Mouse (Mus musculus) intestine, embryonic 14.5 days (tissue): ENCODE results near the gene Hsf5. TPM values are rescaled to one million over a fixed set of nuclear protein-coding genes. Genes with fewer than 3 reads are reported as not detected.

Experiments used
- ATAC-seq: fragments of 200-750 bp; cut with Nextera tagmentation; replicated peaks from 2 replicates; pipeline ENCODE4 v1.8.0; 2017; ENCODE audit warnings: low read depth, moderate number of reproducible peaks, moderate TSS enrichment, moderate library complexity; ENCODE audit not compliant: low FRiP score, low TSS enrichment
- DNase-seq: peaks from one replicate; pipeline ENCODE4 v3.0.0-alpha.2; 2018; ENCODE audit warnings: low spot score
- H3K27ac ChIP-seq: fragments of 300-500 bp; sonication (generic); 2 replicates; pipeline ENCODE4 v1.5.1; 2014; ENCODE audit warnings: low read depth, mild to moderate bottlenecking, control low read depth
- H3K27me3 ChIP-seq: fragments of 300-500 bp; sonication (generic); replicated peaks from 2 replicates; pipeline ENCODE4 v1.6.1; 2014; ENCODE audit warnings: low read length, control low read depth; ENCODE audit not compliant: control insufficient read depth, insufficient read depth
- H3K36me3 ChIP-seq: fragments of 300-500 bp; sonication (generic); 2 replicates; pipeline ENCODE4 v1.6.1; 2014; ENCODE audit warnings: low read length, control low read depth; ENCODE audit not compliant: control insufficient read depth, insufficient read depth
- H3K4me1 ChIP-seq: fragments of 300-500 bp; sonication (generic); replicated peaks from 2 replicates; pipeline ENCODE4 v1.6.1; 2014; ENCODE audit warnings: low read length, control low read depth, mixed read lengths; ENCODE audit not compliant: control insufficient read depth, insufficient read depth
- H3K4me2 ChIP-seq: fragments of 300-500 bp; sonication (generic); 2 replicates; pipeline ENCODE4 v1.6.1; 2014; ENCODE audit warnings: low read length
- H3K4me3 ChIP-seq: fragments of 300-500 bp; sonication (generic); 2 replicates; pipeline ENCODE4 v1.5.1; 2014; ENCODE audit warnings: low read depth, low read length, control low read depth, mixed read lengths
- H3K9ac ChIP-seq: fragments of 300-500 bp; sonication (generic); 2 replicates; pipeline ENCODE4 v1.6.1; 2014; ENCODE audit warnings: mild to moderate bottlenecking, low read length
- H3K9me3 ChIP-seq: fragments of 300-500 bp; sonication (generic); 2 replicates; pipeline ENCODE4 v1.6.1; 2016; ENCODE audit warnings: low read length, control low read depth; ENCODE audit not compliant: control insufficient read depth
- WGBS: fragments of 180-500 bp; shearing (Covaris S2); extraction: QIAGEN DNeasy Blood & Tissue Kit; methylation state at CpG from one replicate; pipeline ENCODE4 v1.1.7; 2014; 5-methylcytosine and 5-hydroxymethylcytosine counted together
- polyA plus RNA-seq: library from polyadenylated mRNA; unstranded; fragments of >200 nt; fragmentation: Nextera tagmentation; extraction: Ambion mirVana; gene quantifications from 2 replicates; pipeline ENCODE4 v1.2.1, GENCODE M21; 2014

Gene Hsf5
- polyA plus RNA-seq, 1 experiment from 2014 or later = 0.38 TPM

DNA sequence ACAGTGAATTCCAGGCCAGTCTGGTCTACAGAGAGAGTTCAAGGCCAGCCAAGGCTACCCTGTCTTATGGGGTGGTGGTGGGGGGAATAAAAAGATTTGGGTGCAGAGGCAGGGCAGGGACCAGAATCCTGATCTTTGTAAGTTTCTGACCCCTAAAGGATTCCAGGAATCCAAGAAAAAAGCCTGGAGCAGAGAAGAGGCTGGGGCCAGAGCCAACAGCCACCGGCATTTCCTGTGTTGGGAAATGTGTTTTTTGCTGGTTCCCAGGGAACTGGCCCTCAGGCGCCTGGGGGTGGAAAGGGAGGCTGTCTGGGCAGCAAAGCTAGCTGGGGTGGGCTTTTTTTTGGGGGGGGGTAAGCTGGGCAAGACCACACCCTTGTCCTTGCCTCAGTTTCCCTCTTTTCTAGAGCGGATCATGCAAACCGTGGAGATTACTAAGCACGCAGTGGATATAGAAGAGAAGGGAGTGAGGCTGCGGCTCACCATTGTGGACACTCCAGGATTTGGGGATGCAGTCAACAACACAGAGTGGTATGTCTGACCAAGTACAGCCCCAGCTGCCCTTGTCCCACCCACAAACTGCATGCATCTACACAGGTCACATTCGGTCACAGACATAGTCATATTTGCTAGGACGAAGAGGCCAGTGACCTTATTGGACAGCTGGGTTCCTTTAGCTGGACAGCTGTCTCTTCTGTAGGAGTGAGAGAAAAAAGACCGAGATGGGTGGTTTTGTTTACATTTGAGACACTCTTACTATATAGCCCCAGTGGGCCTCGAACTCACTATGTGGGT, 32.1 kb upstream of the Hsf5 start:
- no peak overlapping the region for H3K9ac ChIP-seq
- WGBS = 69% methylated on average over 10 of the region's 10 CpGs
- H3K4me1 ChIP-seq = peaks cover 11% of the 10 kb centered on the region; the same call in 1 of the 2 replicates
- 0 out of 2 replicates have a peak overlapping the region, but pooled peaks have one; percentile 16 for H3K27ac ChIP-seq
- H3K36me3 ChIP-seq = no peaks in the 10 kb centered on the region
- no peaks in the 10 kb centered on the region for H3K27me3 ChIP-seq
- H3K9me3 ChIP-seq = no peaks in the 10 kb centered on the region
- no peak for DNase-seq
- H3K4me3 ChIP-seq = no peak overlapping the region
- no peak overlapping the region for H3K4me2 ChIP-seq
- no peak for ATAC-seq

DNA sequence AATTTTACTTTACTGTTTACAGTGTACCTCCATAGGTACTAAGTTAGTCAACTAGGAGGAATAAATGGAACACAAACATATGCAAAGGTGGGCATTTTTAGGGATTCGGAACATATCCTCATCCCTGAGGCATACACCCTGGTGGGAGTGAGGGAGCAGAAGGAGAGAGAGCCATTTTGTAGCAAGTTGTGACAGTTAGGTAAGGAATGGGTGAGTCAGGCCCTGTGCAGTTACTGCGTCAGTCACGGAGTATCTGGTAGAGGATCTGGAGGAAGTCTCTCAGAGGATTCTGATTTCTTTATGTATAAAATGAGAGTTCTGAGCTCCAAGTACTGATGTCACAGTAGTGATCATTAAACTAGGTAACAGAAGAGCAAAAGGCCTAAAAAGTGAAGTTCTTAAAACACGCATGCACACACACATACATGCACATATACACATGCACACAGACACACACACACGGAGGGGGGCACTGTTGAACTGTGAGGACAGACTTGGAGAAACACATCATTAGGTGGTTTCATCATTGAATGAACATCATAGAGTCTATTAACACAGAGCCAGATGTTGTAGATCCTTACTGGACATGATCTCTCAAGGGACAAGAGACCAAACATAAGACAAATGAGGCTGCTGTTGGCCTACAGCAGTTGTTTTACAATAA, 29.6 kb upstream of the Hsf5 start:
- 92% methylated on average over 5 of the region's 5 CpGs for WGBS
- Histone ChIP-seq H3K4me3 (no peak overlapping the region), H3K4me2 (no peak overlapping the region), H3K36me3 (no peaks in the 10 kb centered on the region), H3K27me3 (no peaks in the 10 kb centered on the region), H3K9ac (no peak overlapping the region), H3K9me3 (no peaks in the 10 kb centered on the region), H3K4me1 (peaks cover 19% of the 10 kb centered on the region; the same call in 1 of the 2 replicates), H3K27ac (no peak overlapping the region)
- DNase-seq (no peak), ATAC-seq (no peak)

DNA sequence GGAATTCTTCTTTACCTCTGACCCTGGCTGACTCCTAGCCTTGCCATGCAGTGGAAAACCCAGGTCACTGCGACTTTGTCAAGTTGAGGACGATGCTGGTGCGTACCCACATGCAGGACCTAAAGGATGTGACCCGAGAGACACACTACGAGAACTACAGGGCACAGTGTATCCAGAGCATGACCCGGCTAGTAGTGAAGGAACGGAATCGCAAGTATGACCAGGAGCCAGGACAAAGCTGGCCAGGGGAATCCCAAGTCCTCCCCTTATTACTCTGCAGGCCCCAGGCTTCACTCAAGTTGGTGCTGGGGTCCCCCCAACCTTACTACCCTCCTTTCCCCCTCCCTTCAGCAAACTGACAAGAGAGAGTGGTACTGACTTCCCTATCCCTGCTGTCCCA, 27.4 kb upstream of the Hsf5 start:
- Histone ChIP-seq H3K4me2 (peak overlapping the region; percentile 82), H3K27me3 (no peaks in the 10 kb centered on the region), H3K27ac (no peak overlapping the region), H3K36me3 (peaks cover 12% of the 10 kb centered on the region; the same call in 1 of the 2 replicates), H3K4me1 (peaks cover 33% of the 10 kb centered on the region), H3K9ac (no peak overlapping the region), H3K9me3 (no peaks in the 10 kb centered on the region), H3K4me3 (no peak overlapping the region; the same call in 1 of the 2 replicates)
- 87% methylated on average over 8 of the region's 8 CpGs for whole genome bisulfite sequencing
- ATAC-seq (no peak), DNase-seq (no peak)

DNA sequence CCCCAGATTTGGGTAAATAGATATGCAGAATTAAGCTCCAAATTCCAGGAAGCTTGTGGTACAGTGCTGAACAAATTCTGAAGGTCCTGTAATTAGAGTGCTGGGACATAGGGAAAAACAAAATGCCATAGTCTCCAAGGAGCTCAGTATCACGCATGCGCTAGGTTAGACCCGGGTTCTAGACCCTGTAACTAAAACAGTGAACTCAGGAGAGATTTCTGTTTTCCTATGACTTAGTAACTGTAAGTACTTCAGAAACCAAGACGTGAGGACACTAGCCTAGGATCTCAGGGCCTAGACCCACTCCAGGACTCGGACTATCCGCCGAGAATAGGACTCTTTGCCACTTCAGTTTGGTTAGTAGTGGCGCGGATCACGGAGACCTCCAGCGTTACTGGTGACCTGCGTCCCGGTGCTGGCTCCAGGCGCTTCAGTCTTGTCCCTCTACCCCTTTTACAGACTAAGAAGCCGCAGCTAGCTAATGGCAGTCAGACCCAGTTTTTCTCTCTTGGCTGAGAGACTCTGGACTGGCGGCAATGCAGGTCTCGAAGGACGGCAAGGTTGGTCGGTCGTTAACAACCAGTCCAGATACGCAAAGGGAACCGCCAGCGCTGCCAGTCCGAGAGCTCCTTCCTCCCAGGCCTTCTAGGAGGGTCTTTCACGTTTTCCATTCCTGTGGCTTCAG, 26.0 kb upstream of the Hsf5 start:
- Histone ChIP-seq H3K9me3 (no peaks in the 10 kb centered on the region), H3K27me3 (no peaks in the 10 kb centered on the region), H3K27ac (peak overlapping the region; percentile 94), H3K4me3 (peak overlapping the region; percentile 84), H3K9ac (peak overlapping the region; percentile 85), H3K36me3 (peaks cover 14% of the 10 kb centered on the region; the same call in 1 of the 2 replicates), H3K4me2 (peak overlapping the region; percentile 82), H3K4me1 (peaks cover 38% of the 10 kb centered on the region)
- ATAC-seq (no peak), DNase-seq (peak; percentile 81)
- 2% methylated on average over 25 of the region's 25 CpGs for WGBS

DNA sequence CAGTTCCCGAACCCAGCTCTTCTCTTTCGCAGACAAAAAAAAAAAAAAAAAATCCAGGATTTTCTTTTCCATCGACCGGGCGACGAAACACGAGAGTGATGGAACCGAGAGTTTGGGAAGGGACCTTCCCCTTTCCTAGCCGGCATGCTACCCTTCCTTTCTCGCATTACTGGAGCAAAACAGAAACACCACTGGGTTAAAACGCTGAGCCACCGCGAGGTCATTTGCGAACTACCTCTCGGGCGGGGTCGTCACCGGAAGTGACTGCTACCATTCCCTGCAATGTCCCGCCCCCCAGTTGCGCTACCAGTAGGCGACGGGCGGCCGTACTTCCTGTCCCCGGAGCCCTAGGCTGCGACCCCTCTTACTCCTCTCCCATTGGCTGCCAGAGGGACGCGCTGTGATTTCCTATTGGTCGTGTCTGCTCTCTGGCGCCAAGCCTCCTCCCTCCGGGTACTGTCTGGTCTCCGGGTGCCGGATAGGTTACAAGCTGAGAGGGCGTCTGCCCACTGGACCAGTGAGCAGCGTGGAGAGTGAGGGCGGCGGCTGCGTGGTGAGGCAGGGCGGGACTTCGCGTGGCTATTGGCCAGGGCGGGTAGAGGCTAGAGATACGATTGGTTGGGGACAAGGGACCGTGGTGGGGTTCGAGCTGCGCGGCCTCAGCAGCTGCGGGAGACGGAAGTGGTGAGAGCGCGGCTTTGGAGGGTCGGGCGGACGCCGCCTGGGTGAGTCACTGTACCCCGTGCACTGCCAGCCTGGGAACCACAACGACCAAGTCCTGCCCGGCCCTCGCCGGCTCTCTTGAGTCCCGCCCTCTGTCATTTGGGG, 25.2 kb upstream of the Hsf5 start, which contains the start of gene Mtmr4:
Gene Mtmr4 (plus strand): TSS at position 637 of the 828 bp plus-strand sequence.
- under 1% methylated on average over 61 of the region's 61 CpGs for WGBS
- peaks cover 46% of the 10 kb centered on the region for H3K4me1 ChIP-seq
- peak within 1 kb of the TSS; percentile 85 for H3K9ac ChIP-seq
- ATAC-seq (peak; percentile 99), DNase-seq (peak; percentile 96)
- peak within 1 kb of the TSS; percentile 84 for H3K4me3 ChIP-seq
- H3K27ac ChIP-seq = peak within 1 kb of the TSS; percentile 94
- H3K9me3 ChIP-seq = no peaks in the 10 kb centered on the region
- peak within 1 kb of the TSS; percentile 82 for H3K4me2 ChIP-seq
- H3K27me3 ChIP-seq = no peaks in the 10 kb centered on the region
- H3K36me3 ChIP-seq = peaks cover 17% of the 10 kb centered on the region; the same call in 1 of the 2 replicates

DNA sequence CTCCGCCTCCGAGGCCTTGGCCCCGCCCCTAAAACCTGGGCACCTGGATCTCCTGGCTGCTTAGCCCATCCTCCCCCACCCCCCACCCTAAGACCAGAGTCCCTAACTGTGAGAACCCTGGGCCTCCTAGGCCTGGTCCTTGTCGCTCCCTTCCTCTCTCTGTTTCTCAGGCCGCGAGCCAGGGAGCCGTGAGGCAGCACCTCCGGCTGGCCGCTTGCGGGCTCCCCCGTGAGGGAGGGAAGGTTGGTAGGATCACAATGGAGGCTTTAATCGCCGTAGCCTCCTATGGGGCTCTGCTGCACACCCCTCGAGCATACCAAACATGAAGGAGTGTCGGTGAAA, 24.6 kb upstream of the Hsf5 start:
- peak overlapping the region; percentile 84 for H3K4me3 ChIP-seq
- ATAC-seq (no peak; the same call in 1 of the 2 replicates), DNase-seq (no peak)
- peak overlapping the region; percentile 62 for H3K9ac ChIP-seq
- no peaks in the 10 kb centered on the region for H3K27me3 ChIP-seq
- peaks cover 48% of the 10 kb centered on the region for H3K4me1 ChIP-seq
- peak overlapping the region; percentile 70 for H3K4me2 ChIP-seq
- no peaks in the 10 kb centered on the region for H3K9me3 ChIP-seq
- H3K27ac ChIP-seq = peak overlapping the region; percentile 88
- WGBS = 0% methylated on average over 15 of the region's 15 CpGs
- peaks cover 23% of the 10 kb centered on the region; the same call in 1 of the 2 replicates for H3K36me3 ChIP-seq

DNA sequence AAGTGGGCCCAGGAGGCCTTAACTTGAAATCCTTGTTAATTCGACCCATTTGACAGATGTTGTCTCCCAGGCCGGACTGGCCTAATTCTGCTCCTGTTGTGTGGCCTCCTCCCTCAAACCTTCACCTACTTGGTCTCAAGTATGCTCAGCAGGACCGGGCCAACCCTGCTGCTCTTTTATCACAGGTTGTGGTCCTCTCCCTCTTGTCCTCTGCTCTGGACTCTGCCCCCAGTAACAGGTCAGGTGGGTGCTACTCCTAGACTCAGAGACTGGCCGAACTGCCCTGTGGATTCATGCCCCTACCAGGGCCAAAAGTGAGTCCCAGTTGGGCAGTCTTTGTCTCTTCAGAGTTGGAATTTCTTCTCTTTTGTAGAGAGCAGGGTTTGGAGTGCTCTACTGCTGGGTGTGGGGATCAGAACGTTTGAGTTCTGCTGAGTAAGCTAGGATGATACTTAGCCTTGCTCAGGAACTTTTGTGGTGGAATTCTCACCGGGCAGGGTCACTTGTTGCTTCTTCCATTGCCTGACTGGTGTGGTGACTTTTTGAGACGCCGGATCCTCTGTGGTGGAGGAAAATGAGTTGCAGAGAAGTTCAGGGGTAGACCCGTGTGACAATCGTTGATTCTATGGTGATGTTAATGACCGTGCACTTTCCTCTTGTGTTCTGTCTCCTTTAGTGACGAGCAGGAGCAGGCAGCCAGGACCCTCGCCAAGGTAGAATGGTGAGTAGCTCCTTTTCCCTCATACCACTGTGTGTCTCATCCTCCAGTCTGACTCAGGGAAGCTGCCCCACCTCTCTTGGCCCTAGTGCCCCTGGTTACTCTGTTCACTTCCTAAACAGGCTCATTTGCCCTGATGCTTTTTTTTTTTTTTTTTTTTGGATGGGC, 24.0 kb upstream of the Hsf5 start:
- WGBS = 34% methylated on average over 13 of the region's 13 CpGs
- Histone ChIP-seq H3K9ac (peak overlapping the region; percentile 62), H3K4me2 (peak overlapping the region; percentile 70), H3K27me3 (no peaks in the 10 kb centered on the region), H3K9me3 (no peaks in the 10 kb centered on the region), H3K4me1 (peaks cover 48% of the 10 kb centered on the region), H3K36me3 (peaks cover 29% of the 10 kb centered on the region), H3K27ac (peak overlapping the region; percentile 88), H3K4me3 (peak overlapping the region; percentile 84)
- ATAC-seq (no peak), DNase-seq (no peak)
